Mouse (Mus musculus): ENCODE measurements around the gene Itih1. TPM values are rescaled to one million over a fixed set of nuclear protein-coding genes. Genes with fewer than 3 reads are reported as not detected.
A peak's percentile ranks its signal among the peaks of the same experiment; 100 is the strongest.

The Itih1 gene
- polyA plus RNA-seq, 1 experiment from 2014 or later: 0.41 TPM

DNA sequence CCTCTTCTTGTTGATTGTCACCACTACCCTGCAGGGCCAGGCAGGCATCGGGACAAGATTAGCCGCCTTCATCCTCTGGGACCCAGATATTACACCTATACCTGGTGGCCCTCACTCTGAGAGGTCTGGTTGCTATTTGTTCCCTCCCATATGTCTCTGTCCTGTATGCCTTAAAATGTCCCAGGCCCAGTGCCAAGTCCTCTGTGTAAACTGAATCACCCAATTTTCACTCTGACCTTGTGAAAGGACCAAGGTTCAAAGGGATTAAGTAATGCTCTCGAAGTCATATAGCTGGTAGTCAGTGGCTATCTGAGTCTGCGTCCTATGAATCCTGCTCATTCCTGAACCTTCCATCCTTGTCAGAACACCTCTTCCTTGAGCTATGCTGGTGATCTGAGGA is 12.7 kb downstream of the Itih1 start:
- no peak overlapping the region for H3K9ac ChIP-seq
- H3K4me1 ChIP-seq (replicated peaks): no peaks in the 10 kb centered on the region
- ATAC-seq: no peak
- no peak overlapping the region for H3K27ac ChIP-seq
- H3K4me2 ChIP-seq (replicated peaks): no peak overlapping the region
- no peaks in the 10 kb centered on the region for H3K27me3 ChIP-seq (replicated peaks)
- no peaks in the 10 kb centered on the region for H3K36me3 ChIP-seq
- no peaks in the 10 kb centered on the region for H3K9me3 ChIP-seq
- no peak overlapping the region for H3K4me3 ChIP-seq (replicated peaks)
- WGBS: 85% methylated on average over 4 of the region's 4 CpGs

- ATAC-seq: no peak
- 87% methylated on average over 3 of the region's 3 CpGs for WGBS
- H3K4me3 ChIP-seq (replicated peaks): no peak overlapping the region
- no peaks in the 10 kb centered on the region for H3K27me3 ChIP-seq (replicated peaks)
- H3K27ac ChIP-seq: no peak overlapping the region
- no peaks in the 10 kb centered on the region for H3K9me3 ChIP-seq
- H3K36me3 ChIP-seq: no peaks in the 10 kb centered on the region
- H3K4me2 ChIP-seq (replicated peaks): no peak overlapping the region
- H3K9ac ChIP-seq: no peak overlapping the region
- H3K4me1 ChIP-seq (replicated peaks): no peaks in the 10 kb centered on the region
These were observed 17.6 kb downstream of the Itih1 start for GRCm38 (mm10) chr14:30925492-30925891.

DNA sequence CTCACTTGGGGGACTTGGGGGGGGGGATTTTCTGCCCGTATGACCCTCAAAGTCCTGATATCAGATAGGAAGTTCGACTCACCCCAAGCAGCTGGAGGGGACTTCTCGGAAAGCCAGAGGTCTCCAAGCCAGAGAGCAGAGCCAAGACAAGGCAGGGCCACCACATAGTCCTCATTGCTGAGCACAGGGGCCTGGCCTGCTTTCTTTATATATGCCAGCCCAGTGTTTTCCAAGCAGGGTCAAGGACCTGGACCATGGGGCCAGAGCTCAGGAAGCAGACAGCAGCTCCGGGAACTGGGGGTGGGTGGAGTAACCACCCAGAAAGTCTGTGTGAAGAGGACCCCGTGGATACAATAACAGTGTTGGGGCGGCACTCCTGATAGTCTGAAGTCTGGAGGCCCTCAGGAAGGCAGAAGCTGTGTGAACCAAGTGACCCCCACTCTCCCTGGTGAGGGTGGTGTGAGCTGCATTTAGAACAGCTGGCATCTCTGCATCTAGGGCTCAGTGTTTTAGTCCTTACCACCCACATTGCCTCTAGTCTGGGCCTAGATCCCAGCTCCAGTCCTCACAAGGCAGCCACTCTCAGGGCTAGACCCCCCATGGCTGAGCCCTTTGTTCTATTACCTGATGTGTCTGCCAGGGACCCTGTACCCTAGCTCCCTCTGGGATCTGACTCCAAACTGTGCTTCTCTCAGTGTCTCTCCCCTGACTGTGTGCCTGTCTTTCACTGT is 19.5 kb downstream of the Itih1 start, which contains the start of gene Itih3:
Gene Itih3 (minus strand): TSS at position 386 of the 731 bp plus-strand sequence.
- no peak for ATAC-seq
- Histone ChIP-seq H3K27ac (no peak within 1 kb of the TSS), H3K9ac (no peak within 1 kb of the TSS), H3K4me2 (replicated peaks) (no peak within 1 kb of the TSS), H3K36me3 (no peaks in the 10 kb centered on the region), H3K9me3 (no peaks in the 10 kb centered on the region), H3K4me1 (replicated peaks) (no peaks in the 10 kb centered on the region), H3K27me3 (replicated peaks) (no peaks in the 10 kb centered on the region), H3K4me3 (replicated peaks) (no peak within 1 kb of the TSS)
- 38% methylated on average over 6 of the region's 6 CpGs for WGBS

DNA sequence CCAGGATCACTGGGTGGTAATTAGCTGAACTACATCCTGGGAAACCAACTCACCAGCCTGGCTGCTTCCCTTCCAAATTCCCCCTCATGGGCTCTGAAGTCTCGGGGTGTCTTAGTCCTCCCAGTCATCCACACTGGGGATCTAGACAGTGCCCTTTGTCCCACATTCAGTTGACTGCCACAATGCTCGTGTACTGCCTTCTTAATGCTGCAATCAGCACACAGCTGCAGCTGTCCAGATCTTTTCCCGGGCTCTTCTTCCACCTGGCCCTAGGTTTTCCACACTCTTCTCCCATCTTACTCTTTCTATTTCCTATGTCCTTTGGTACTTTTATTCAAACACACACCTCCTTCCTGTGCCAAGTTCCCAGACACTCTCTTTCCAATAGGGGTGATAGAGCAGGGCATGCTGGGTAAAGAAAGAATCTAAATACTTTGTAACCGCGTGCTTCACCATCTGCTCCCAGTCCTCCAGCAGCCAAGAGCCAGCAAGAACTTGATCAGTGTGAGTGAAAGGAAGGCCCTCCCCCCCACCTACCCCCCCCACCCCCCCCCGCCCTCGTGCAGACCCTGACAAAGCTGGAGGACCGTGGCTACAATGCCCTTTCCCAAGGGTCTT is 20.9 kb downstream of the Itih1 start:
- Histone ChIP-seq H3K9me3 (no peaks in the 10 kb centered on the region), H3K36me3 (no peaks in the 10 kb centered on the region), H3K9ac (no peak overlapping the region), H3K27me3 (replicated peaks) (no peaks in the 10 kb centered on the region), H3K4me1 (replicated peaks) (no peaks in the 10 kb centered on the region), H3K4me2 (replicated peaks) (no peak overlapping the region), H3K4me3 (replicated peaks) (no peak overlapping the region), H3K27ac (no peak overlapping the region)
- no peak for ATAC-seq
- 51% methylated on average over 8 of the region's 8 CpGs for WGBS

DNA sequence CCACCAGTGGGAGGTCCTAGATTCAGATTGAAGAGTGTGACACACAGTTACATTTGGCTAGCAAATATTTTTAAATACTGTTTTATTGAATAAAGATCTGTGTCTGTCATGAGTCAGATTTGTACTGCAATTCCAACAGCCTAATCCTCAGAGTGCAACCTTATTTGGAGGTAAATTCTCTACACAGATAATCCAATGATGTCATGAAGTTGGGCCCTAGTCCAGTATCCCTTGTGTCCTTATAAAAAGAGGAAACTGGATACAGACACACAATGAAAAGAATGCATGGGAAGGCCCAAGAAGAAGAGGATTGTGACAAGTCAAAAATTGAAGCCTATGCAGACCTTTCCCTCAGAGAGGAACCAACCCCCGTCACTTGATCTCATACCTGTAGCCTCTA is 26.6 kb downstream of the Itih1 start:
- no peaks in the 10 kb centered on the region for H3K9me3 ChIP-seq
- no peak overlapping the region for H3K27ac ChIP-seq
- no peak overlapping the region for H3K9ac ChIP-seq
- no peaks in the 10 kb centered on the region for H3K4me1 ChIP-seq (replicated peaks)
- 83% methylated on average over 1 of the region's 1 CpGs for WGBS
- H3K4me2 ChIP-seq (replicated peaks): no peak overlapping the region
- H3K4me3 ChIP-seq (replicated peaks): no peak overlapping the region
- 0 out of 2 replicates have a peak, but pooled peaks have one; percentile 16 for ATAC-seq
- H3K27me3 ChIP-seq (replicated peaks): no peaks in the 10 kb centered on the region
- H3K36me3 ChIP-seq: no peaks in the 10 kb centered on the region

DNA sequence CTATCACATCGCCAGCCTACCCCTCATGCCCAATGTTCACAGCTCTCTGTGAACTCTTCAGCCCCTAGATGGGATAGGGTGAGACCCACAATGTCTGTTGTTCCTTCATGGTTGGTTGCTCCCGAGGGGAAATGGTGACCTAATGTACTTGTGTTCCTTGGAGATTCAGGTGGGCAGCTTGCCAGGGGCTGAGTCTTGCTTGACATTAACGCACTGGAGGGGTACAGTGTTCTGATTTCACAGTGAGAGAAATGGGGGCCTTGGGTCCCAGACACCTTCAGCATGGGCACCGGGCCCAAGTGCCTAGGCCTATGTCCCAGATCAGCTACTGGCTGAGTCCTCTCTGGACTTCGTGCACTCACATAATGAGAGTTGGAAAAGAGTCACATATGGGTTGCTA is 29.7 kb downstream of the Itih1 start:
- WGBS: 82% methylated on average over 5 of the region's 5 CpGs
- Histone ChIP-seq H3K9me3 (no peaks in the 10 kb centered on the region), H3K4me3 (replicated peaks) (no peak overlapping the region), H3K9ac (no peak overlapping the region), H3K36me3 (no peaks in the 10 kb centered on the region), H3K4me2 (replicated peaks) (no peak overlapping the region), H3K27me3 (replicated peaks) (no peaks in the 10 kb centered on the region), H3K27ac (no peak overlapping the region), H3K4me1 (replicated peaks) (no peaks in the 10 kb centered on the region)
- ATAC-seq: no peak

- no peaks in the 10 kb centered on the region for H3K36me3 ChIP-seq
- no peaks in the 10 kb centered on the region for H3K4me1 ChIP-seq (replicated peaks)
- peak; percentile 82 for ATAC-seq
- no peak overlapping the region for H3K4me3 ChIP-seq (replicated peaks)
- no peaks in the 10 kb centered on the region for H3K9me3 ChIP-seq
- no peaks in the 10 kb centered on the region for H3K27me3 ChIP-seq (replicated peaks)
- no peak overlapping the region for H3K27ac ChIP-seq
- 75% methylated on average over 8 of the region's 8 CpGs for WGBS
- no peak overlapping the region for H3K9ac ChIP-seq
- H3K4me2 ChIP-seq (replicated peaks): no peak overlapping the region
These were observed 30.4 kb downstream of the Itih1 start for GRCm38 (mm10) chr14:30912641-30913040.

- no peaks in the 10 kb centered on the region for H3K4me1 ChIP-seq (replicated peaks)
- no peak overlapping the region for H3K27ac ChIP-seq
- H3K4me3 ChIP-seq (replicated peaks): no peak overlapping the region
- H3K9me3 ChIP-seq: no peaks in the 10 kb centered on the region
- no peak for ATAC-seq
- H3K36me3 ChIP-seq: no peaks in the 10 kb centered on the region
- no peaks in the 10 kb centered on the region for H3K27me3 ChIP-seq (replicated peaks)
- no peak overlapping the region for H3K9ac ChIP-seq
- H3K4me2 ChIP-seq (replicated peaks): no peak overlapping the region
- 90% methylated on average over 8 of the region's 8 CpGs for WGBS
These were observed 31.9 kb downstream of the Itih1 start for GRCm38 (mm10) chr14:30911141-30911540.

DNA sequence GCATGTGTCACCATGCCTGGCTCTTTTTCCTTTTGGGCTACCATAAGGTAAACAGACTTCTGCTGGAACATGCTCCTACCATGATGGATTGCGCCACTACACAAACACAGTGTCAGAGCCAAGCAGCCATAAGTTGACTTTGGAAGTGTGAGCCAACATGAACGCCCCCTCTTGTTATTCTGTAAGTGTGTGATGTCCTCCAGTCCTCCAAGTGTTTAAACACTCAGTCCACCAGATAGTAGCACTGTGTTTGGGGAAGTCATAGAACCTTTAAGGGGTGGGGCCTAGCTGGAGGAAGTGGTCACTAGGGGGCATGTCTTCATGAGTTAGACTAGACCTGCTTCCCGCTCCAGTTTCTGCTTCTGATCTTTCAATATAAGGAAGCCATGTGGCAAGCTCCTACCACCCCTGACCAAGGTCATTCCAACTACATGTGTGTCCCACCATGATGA is 35.2 kb downstream of the Itih1 start:
- no peaks in the 10 kb centered on the region for H3K36me3 ChIP-seq
- H3K27ac ChIP-seq: no peak overlapping the region
- H3K4me3 ChIP-seq (replicated peaks): no peak overlapping the region
- no peaks in the 10 kb centered on the region for H3K4me1 ChIP-seq (replicated peaks)
- 49% methylated on average over 3 of the region's 3 CpGs for WGBS
- H3K9me3 ChIP-seq: no peaks in the 10 kb centered on the region
- no peak overlapping the region for H3K9ac ChIP-seq
- peak; percentile 47; the same call in 1 of the 2 replicates for ATAC-seq
- H3K4me2 ChIP-seq (replicated peaks): no peak overlapping the region
- no peaks in the 10 kb centered on the region for H3K27me3 ChIP-seq (replicated peaks)

- ATAC-seq: no peak
These were observed 37.1 kb downstream of the Itih1 start for GRCm38 (mm10) chr14:30906001-30906400.

DNA sequence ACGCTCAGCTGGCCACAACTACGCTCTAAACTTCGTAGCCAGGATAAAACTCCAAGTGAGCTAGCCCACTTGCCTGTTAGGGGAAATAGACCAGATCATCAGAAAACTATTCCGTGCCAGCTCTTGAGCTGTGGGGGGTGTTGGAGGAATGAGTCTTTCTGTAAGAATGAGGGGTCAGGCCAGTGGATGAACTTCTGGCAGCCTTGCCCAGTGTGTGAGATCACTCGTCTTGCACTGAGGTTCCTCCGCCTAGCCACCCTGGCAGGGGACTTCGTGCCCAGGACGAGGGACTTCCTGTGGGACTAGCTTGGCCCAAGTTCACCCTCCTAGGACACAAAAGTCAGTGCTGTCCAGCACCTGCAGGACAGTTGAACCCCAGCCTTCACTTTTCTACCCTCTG is 38.8 kb downstream of the Itih1 start:
- Histone ChIP-seq H3K9ac (no peak overlapping the region), H3K27me3 (replicated peaks) (no peaks in the 10 kb centered on the region), H3K9me3 (no peaks in the 10 kb centered on the region), H3K4me1 (replicated peaks) (no peaks in the 10 kb centered on the region), H3K36me3 (no peaks in the 10 kb centered on the region), H3K4me2 (replicated peaks) (no peak overlapping the region), H3K4me3 (replicated peaks) (no peak overlapping the region), H3K27ac (no peak overlapping the region)
- 78% methylated on average over 8 of the region's 8 CpGs for WGBS
- no peak for ATAC-seq

More at GRCm38 (mm10) chr14:30906001-30906400, 37.1 kb downstream of the Itih1 start:
- no peak overlapping the region for H3K4me3 ChIP-seq (replicated peaks)
- no peaks in the 10 kb centered on the region for H3K36me3 ChIP-seq
- no peak overlapping the region for H3K9ac ChIP-seq
- no peaks in the 10 kb centered on the region for H3K4me1 ChIP-seq (replicated peaks)
- WGBS: 90% methylated on average over 6 of the region's 6 CpGs
- H3K27me3 ChIP-seq (replicated peaks): no peaks in the 10 kb centered on the region
- no peaks in the 10 kb centered on the region for H3K9me3 ChIP-seq
- no peak overlapping the region for H3K27ac ChIP-seq
- no peak overlapping the region for H3K4me2 ChIP-seq (replicated peaks)

- Histone ChIP-seq H3K27ac (no peak overlapping the region), H3K4me1 (replicated peaks) (no peaks in the 10 kb centered on the region), H3K36me3 (no peaks in the 10 kb centered on the region), H3K27me3 (replicated peaks) (no peaks in the 10 kb centered on the region), H3K9me3 (no peaks in the 10 kb centered on the region), H3K4me3 (replicated peaks) (no peak overlapping the region), H3K9ac (no peak overlapping the region), H3K4me2 (replicated peaks) (no peak overlapping the region)
- no peak for ATAC-seq
- WGBS: 59% methylated on average over 3 of the region's 3 CpGs
These were observed 40.1 kb downstream of the Itih1 start for GRCm38 (mm10) chr14:30903036-30903435.

DNA sequence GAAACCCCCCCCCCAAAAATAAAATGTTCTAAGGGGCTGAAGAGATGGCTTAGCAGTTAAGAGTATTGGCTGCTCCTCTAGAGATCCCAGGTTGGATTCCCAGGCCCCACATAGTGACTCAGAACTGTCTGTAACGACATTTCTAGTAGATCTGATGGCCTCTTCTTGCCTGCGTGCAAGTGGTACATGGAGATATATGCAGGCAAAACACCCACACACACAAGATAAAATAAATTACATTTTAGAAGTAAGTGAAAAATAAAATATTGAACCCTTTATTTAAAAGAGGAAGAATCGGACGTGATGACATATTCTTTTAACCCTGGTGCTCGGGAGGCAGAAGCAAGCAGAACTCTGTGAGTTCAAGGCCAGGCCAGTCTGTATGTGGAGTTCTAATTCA is 40.5 kb downstream of the Itih1 start:
- H3K9me3 ChIP-seq: no peaks in the 10 kb centered on the region
- no peak overlapping the region for H3K4me2 ChIP-seq (replicated peaks)
- H3K27ac ChIP-seq: no peak overlapping the region
- WGBS: 88% methylated on average over 5 of the region's 5 CpGs
- H3K9ac ChIP-seq: no peak overlapping the region
- no peaks in the 10 kb centered on the region for H3K4me1 ChIP-seq (replicated peaks)
- no peaks in the 10 kb centered on the region for H3K36me3 ChIP-seq
- H3K4me3 ChIP-seq (replicated peaks): no peak overlapping the region
- no peak for ATAC-seq
- no peaks in the 10 kb centered on the region for H3K27me3 ChIP-seq (replicated peaks)
